Mouse (Mus musculus) E14TG2a.4 (cell line): Measurements from ENCODE around the gene Gm49416.
"Not testable (repeated sequence)": the region's sequence is repeated elsewhere in the genome, so short reads cannot be mapped to it uniquely, and the experiment has no call there.

ENCODE experiments used
- H3K27me3 ChIP-seq: 2 replicates; pipeline ENCODE4 v1.6.1; 2014; ENCODE audit warnings: low read length, control low read depth; ENCODE audit not compliant: insufficient read depth
- H3K36me3 ChIP-seq: 2 replicates; pipeline ENCODE4 v1.6.1; 2014; ENCODE audit warnings: low read length, control low read depth; ENCODE audit not compliant: insufficient read depth
- H3K4me1 ChIP-seq: replicated peaks from 2 replicates; pipeline ENCODE4 v1.6.1; 2014; ENCODE audit warnings: low read depth, low read length, control low read depth
- H3K4me3 ChIP-seq: replicated peaks from 2 replicates; pipeline ENCODE4 v1.5.1; 2014; ENCODE audit warnings: mild to moderate bottlenecking, low read length
- H3K9me3 ChIP-seq: 2 replicates; pipeline ENCODE4 v1.6.1; 2014; ENCODE audit warnings: low read length, control low read depth
- CTCF ChIP-seq: conservative IDR thresholded peaks from 2 replicates; pipeline ENCODE4 v1.5.1; 2014; ENCODE audit warnings: low read length
- NANOG ChIP-seq: IDR thresholded peaks from 2 replicates; pipeline ENCODE4 v1.6.1; 2014; ENCODE audit warnings: borderline replicate concordance, low read length, mixed read lengths
- POU5F1 ChIP-seq: IDR thresholded peaks from 2 replicates; pipeline ENCODE4 v1.6.1; 2014; ENCODE audit warnings: low read length, borderline replicate concordance

The Gm49416 gene

DNA sequence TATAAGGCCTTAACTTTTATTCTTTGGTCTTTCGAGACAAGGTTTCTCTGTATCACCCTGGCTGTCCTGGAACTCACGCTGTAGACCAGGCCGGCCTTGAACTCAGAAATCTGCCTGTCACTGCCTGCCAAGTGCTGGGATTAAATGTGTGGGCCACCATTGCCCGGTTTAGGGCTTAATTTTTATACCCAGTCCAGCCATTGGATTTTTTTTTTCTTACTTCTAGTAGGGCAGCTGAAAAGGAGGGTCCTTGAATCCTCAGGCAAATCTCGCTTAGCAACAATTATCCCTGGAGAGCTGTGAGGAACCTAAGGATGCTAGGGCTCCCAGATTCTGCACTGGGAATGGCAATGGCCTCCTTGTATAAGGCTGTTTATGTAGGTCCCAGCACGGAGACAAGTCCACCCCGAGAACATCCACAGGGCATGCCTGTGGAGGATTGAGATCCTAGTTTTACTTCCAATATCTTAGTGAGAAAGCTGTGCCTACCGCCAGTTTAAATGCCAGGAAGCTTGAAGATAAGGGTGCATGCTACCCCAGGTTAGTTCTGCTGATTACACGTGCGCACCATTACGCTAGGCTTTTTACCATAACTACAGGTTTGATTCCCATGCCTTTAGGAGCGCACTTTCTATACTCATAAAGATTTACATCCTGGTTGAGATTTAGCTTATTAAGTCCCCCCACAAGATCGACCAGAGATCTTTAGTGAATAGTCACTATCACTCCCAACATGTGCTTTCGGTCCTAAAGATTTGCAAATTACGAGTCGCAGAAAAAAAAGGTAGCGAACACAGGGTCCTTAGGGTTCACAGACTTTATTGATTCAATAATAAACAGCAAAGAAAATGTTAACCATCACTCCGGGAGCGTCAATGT lies 902 bp upstream of the Gm49416 start:
- Histone ChIP-seq H3K4me3 (peak overlapping the region; percentile 90), H3K36me3 (peaks cover 41% of the 10 kb centered on the region), H3K27me3 (no peaks in the 10 kb centered on the region), H3K4me1 (peaks cover 56% of the 10 kb centered on the region), H3K9me3 (no peaks in the 10 kb centered on the region)
- TF ChIP-seq POU5F1 (no peak), CTCF (no peak), NANOG (no peak)

DNA sequence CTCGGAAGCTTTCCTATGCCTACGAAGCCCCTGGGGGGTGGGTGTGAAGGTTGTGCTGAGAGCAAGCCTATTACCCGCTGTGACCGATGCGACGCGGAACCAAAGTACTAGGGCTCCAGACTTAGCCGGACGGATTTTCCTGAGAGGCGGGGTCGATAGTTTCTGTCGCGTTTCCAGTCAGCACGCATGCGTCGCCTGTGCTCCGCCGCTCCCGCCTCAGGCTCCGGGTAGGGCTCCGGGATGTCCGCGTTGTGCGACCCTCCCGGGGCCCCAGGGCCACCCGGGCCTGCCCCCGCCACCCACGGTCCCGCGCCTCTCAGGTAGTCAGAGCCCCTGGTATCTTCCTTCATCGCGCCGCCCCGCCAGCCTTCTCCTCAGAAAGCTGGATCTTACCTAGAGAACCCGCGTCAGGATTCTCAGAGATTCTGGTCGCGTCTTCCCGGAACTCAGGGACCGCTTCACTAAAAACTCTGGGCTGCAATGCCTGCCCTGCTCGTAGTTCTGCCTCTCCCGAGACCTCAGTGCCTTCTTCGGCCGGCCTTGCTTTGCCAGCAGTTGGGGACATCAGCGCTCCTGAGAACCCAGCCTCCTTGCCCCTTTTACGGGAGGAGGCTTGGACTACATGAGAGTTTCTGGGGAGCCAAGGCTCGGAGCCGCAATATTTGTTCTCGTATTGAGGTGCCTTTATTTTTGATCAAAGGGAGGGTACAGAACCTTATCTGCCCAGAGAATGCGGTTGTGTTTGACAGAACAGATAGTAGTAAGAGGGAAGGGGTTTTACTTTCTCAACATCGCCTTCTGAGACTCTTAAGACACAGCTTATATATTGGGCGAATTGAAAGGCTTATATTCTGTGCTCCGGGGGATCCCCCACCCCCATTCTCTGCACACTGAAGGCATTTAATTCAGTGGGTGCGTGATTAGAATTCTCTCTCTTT lies 4.4 kb downstream of the Gm49416 start, which contains the start of gene Ints5:
Gene Ints5 (plus strand): TSS at position 177 of the 938 bp plus-strand sequence.
- TF ChIP-seq CTCF (no peak), POU5F1 (no peak), NANOG (no peak)
- Histone ChIP-seq H3K36me3 (peaks cover 62% of the 10 kb centered on the region), H3K4me1 (peaks cover 69% of the 10 kb centered on the region), H3K9me3 (no peaks in the 10 kb centered on the region), H3K4me3 (peak within 1 kb of the TSS; percentile 99), H3K27me3 (no peaks in the 10 kb centered on the region)

DNA sequence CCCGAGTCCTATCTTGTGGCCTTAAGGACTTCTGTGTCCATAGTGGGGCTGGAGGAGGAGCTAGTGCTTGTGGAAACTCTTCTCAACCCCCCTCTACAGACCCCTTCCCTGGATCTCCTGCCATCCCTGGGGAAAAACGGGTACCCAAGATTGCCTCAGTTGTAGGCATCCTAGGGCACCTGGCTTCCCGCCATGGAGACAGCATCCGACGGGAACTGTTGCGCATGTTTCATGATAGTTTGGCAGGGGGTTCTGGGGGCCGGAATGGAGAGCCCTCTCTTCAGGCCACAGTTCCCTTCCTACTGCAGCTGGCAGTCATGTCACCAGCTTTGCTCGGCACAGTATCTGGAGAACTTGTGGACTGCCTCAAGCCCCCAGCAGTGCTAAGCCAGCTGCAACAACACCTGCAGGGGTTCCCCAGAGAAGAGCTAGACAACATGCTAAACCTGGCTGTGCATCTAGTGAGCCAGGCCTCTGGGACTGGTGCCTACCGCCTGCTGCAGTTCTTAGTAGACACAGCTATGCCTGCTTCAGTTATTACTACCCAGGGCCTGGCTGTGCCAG lies 6.8 kb downstream of the Gm49416 start:
- Histone ChIP-seq H3K27me3 (no peaks in the 10 kb centered on the region), H3K4me3 (peak overlapping the region; percentile 100), H3K9me3 (no peaks in the 10 kb centered on the region), H3K4me1 (peaks cover 78% of the 10 kb centered on the region), H3K36me3 (peaks cover 66% of the 10 kb centered on the region)
- TF ChIP-seq POU5F1 (no peak), CTCF (no peak), NANOG (no peak)

DNA sequence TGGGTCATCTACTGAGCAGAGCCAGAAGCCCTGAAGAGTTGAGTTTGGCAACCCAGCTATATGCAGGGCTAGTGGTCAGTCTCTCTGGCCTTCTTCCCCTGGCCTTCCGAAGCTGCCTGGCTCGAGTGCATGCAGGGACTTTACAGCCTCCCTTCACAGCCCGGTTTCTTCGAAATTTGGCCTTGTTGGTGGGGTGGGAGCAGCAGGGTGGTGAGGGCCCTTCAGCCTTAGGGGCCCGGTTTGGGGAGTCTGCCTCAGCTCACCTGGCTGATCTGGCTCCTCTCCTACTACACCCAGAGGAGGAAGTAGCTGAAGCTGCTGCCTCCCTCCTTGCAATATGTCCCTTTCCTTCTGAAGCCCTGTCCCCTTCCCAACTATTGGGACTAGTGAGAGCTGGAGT lies 7.5 kb downstream of the Gm49416 start:
- not testable (repeated sequence) for H3K27me3 ChIP-seq, H3K9me3 ChIP-seq
- H3K36me3 ChIP-seq = peaks cover 66% of the 10 kb centered on the region
- H3K4me1 ChIP-seq = peaks cover 75% of the 10 kb centered on the region
- H3K4me3 ChIP-seq = peak overlapping the region; percentile 100

DNA sequence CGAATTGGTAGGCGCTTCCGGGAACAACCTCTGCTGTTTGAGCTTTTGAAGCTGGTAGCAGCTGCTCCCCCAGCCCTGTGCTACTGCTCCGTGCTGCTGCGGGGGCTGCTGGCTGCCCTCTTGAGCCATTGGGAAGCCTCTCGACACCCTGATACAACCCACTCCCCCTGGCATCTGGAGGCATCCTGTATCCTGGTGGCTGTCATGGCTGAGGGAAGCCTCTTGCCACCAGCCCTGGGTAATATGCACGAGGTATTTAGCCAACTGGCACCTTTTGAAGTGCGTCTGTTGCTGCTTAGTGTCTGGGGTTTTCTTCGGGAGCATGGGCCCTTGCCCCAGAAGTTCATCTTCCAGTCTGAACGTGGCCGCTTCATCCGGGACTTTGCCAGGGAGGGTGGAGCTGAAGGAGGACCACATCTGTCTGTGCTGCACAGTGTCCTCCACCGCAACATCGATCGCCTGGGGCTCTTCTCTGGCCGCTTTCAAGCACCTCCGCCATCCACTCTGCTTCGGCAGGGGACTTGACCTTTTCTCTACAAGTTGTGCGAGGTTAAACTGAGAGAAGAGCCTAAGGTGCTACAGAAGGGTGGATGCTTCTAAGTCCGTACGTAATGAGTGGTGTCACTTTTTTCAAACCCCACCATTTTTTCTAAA lies 8.6 kb downstream of the Gm49416 start:
- not testable (repeated sequence) for H3K27me3 ChIP-seq

DNA sequence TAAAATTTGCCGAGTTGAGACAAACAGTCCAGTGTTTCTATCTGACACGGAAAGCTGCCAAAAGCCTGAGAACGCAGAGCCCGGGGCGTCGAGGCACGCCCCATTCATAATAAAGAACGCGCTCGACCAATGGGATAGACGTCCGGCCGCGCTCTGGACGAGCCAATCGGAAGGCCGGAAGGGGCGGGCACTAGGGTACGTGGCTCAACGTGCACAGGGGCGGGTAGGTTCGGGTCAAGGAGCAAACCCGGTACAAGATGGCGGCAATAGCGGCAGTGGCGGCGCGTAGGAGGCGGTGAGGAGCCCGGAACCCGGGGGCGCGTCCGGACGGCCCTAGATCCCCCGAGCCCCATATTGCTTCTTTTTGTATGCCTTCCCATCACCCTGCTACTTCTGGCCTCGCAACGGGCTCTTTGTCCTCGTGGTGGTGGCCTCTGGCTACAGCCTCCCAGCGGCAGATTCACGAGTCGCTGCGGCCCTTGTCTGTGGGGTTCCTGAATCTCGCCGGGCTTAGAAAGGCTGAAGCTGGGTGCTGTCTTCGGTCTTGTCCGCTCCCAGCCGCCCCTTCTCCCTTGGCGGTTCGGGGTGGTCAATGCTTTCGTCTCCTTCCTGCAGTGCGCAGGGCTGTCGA lies 9.3 kb downstream of the Gm49416 start, which contains the start of gene Ganab:
Gene Ganab (plus strand): TSS at position 207 of the 631 bp plus-strand sequence.
- TF ChIP-seq POU5F1 (no peak), CTCF (no peak), NANOG (no peak)
- Histone ChIP-seq H3K9me3 (no peaks in the 10 kb centered on the region), H3K4me3 (peak within 1 kb of the TSS; percentile 100), H3K4me1 (peaks cover 68% of the 10 kb centered on the region), H3K36me3 (peaks cover 73% of the 10 kb centered on the region), H3K27me3 (no peaks in the 10 kb centered on the region)

More for the DNA sequence above, 8.6 kb downstream of the Gm49416 start:
- H3K36me3 ChIP-seq = peaks cover 66% of the 10 kb centered on the region
- H3K4me3 ChIP-seq = peak overlapping the region; percentile 100
- peaks cover 68% of the 10 kb centered on the region for H3K4me1 ChIP-seq
- H3K9me3 ChIP-seq = not testable (repeated sequence)

DNA sequence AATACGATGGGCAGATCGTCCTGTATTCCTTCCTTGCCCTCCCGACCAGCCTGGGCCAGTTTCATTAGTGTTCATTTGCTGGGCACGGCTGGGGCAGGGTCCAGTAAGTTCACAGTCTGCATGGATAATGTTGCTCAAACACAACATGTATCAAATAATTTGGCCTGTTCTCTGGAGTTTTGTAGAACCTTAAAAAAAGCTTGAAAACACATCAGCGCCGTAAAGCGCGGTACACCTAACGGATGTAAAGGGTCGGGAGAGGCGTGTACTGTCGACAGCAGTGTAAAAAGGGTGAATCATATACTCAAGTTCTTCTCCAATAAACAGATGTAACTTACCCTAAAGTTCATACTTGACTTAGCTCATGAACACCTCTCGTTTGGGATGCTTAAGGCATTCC lies 9.8 kb downstream of the Gm49416 start:
- no peaks in the 10 kb centered on the region for H3K27me3 ChIP-seq
- H3K4me3 ChIP-seq = peak overlapping the region; percentile 100
- H3K36me3 ChIP-seq = peaks cover 79% of the 10 kb centered on the region
- no peaks in the 10 kb centered on the region for H3K9me3 ChIP-seq
- H3K4me1 ChIP-seq = peaks cover 65% of the 10 kb centered on the region
- TF ChIP-seq NANOG (no peak), CTCF (no peak), POU5F1 (no peak)

DNA sequence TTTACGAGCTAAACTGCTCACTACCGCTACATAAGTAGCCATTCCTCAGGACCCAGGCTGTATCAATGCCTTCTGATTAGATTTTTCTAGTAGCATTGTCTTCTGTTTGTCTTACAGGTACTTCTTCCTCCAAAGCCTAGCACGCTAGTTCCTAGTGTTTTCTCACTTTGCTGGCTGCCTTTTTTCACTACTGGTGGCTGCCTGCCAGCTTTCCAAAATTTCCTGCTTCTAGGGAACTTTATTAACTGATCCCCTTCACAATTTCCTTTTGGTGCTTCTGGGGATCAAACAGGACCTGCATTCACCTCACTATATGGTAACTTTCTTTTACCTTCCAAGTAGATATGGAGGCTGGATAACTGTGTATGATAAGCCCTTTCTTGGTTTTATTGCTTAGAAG lies 10.4 kb downstream of the Gm49416 start:
- H3K9me3 ChIP-seq = no peaks in the 10 kb centered on the region

More for the DNA sequence above, 10.4 kb downstream of the Gm49416 start:
- H3K27me3 ChIP-seq = no peaks in the 10 kb centered on the region
- H3K4me1 ChIP-seq = peaks cover 60% of the 10 kb centered on the region
- TF ChIP-seq NANOG (no peak), POU5F1 (no peak), CTCF (no peak)
- peak overlapping the region; percentile 100 for H3K4me3 ChIP-seq
- H3K36me3 ChIP-seq = peaks cover 83% of the 10 kb centered on the region
